Mouse (Mus musculus) adrenal gland, postnatal 10 days (tissue): ENCODE measurements at regions not wholly inside any gene's neighbourhood (a gene's known extent, or its start where the extent isn't known, plus 50 kb on each side); places are given as distances from the start of the nearest gene placed in this dataset. TPM values are rescaled to one million over a fixed set of nuclear protein-coding genes. Genes with fewer than 3 reads are reported as not detected.

Experiments used
- DNase-seq: peaks from one replicate; pipeline ENCODE4 v3.0.0; 2021; ENCODE audit warnings: mixed read lengths
- microRNA-seq: library from miRNA; unstranded; fragments of <30 nt; microRNA quantifications from one replicate; pipeline ENCODE4 v1.2.0, GENCODE M21; 2021

GRCm38 (mm10) chr16:50700811-50701517 is 110.0 kb upstream of the Ccdc54 start:
- no peak for DNase-seq

GRCm38 (mm10) chr16:50700123-50700522 is 109.2 kb upstream of the Ccdc54 start:
- no peak for DNase-seq

- DNase-seq: no peak
Observed at GRCm38 (mm10) chr16:50697722-50698121, 106.8 kb upstream of the Ccdc54 start.

GRCm38 (mm10) chr16:50696052-50696451 is 105.1 kb upstream of the Ccdc54 start:
- DNase-seq: no peak

GRCm38 (mm10) chr16:50694045-50694444 is 103.1 kb upstream of the Ccdc54 start:
- no peak for DNase-seq

- DNase-seq: no peak
Observed at GRCm38 (mm10) chr16:50690818-50691217, 99.9 kb upstream of the Ccdc54 start.

- DNase-seq: no peak
Observed at GRCm38 (mm10) chr16:50689525-50689924, 98.6 kb upstream of the Ccdc54 start.

GRCm38 (mm10) chr16:50688818-50689506 is 98.0 kb upstream of the Ccdc54 start:
- DNase-seq: no peak

- DNase-seq: no peak
Observed at GRCm38 (mm10) chr16:50679698-50680097, 88.7 kb upstream of the Ccdc54 start.

- DNase-seq: no peak
Observed at GRCm38 (mm10) chr16:50673339-50673738, 82.4 kb upstream of the Ccdc54 start.

- no peak for DNase-seq
Observed at GRCm38 (mm10) chr16:50672713-50673112, 81.8 kb upstream of the Ccdc54 start.

GRCm38 (mm10) chr16:50671170-50671569 is 80.2 kb upstream of the Ccdc54 start:
- DNase-seq: no peak

- DNase-seq: no peak
Observed at GRCm38 (mm10) chr16:50664240-50664639, 73.3 kb upstream of the Ccdc54 start.

Small RNA genes lying in the stretch of these regions (microRNA-seq; reads per million reads assigned to microRNA genes)
- not detected for gene Mir6363
